Mouse (Mus musculus): ENCODE data around the gene 4933421I07Rik.

4933421I07Rik gene

DNA sequence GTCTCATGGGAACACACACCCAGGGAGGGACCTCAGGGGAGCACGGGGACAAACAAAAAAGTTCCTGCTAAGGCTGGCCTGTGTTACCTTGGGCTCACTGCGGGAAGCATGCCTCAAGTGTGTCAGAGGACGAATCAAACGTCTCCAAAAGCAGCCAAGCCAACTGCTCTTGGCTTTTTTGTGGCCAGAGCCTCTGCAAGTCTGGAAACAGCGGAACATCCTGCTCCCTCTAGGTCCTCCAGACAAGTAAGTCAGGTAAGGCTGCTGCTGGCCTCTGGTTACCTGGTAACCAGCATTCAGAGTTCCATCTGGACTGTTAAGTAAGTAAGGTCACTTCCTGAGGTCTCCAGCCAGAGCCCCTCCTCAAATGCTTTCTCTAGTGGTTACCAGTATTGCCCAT, at the start of gene 4933421I07Rik:
Gene 4933421I07Rik, minus strand, starts transcription at position 271 of the 400 bp plus-strand sequence.
- H3K27me3 ChIP-seq (ENCODE audit: insufficient read depth, low read length), result peaks cover 3% of the 10 kb centered on the region; the same call in 1 of the 2 replicates
- no peaks in the 10 kb centered on the region for H3K9me3 ChIP-seq (ENCODE audit: low read length)
- H3K4me1 ChIP-seq (replicated peaks; ENCODE audit: low read depth, low read length), result no peaks in the 10 kb centered on the region
- H3K36me3 ChIP-seq (ENCODE audit: insufficient read depth, low read length), result no peaks in the 10 kb centered on the region
- no peak within 1 kb of the TSS for H3K4me3 ChIP-seq (replicated peaks; ENCODE audit: low read length)
- TF ChIP-seq CTCF (conservative IDR thresholded peaks at IDR 0.05; ENCODE audit: low read length), result no peak
- no peak for TF ChIP-seq POU5F1 (IDR thresholded peaks at IDR 0.05; ENCODE audit: borderline replicate concordance, low read length)
- no peak for TF ChIP-seq NANOG (IDR thresholded peaks at IDR 0.05; ENCODE audit: borderline replicate concordance, low read length)

DNA sequence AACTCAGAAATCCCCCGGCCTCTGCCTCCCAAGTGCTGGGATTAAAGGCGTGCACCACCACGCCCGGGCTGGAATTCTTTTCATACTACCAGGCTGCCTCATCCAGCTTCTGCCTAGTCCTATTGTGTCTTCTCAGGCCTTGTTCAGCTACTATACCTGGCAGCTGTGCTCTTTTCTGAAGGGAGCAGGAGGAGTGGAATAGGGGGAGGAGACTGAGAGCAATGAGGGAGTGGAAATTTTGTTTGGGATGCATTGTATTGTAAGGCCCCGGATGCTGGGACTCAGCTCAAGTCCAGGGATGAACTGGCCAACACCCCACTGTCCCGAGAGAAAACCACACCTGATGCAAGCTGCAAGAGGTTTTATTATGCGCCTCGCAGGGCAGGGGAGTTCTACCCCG, 49.4 kb upstream of the 4933421I07Rik start:
- no peak for TF ChIP-seq NANOG (IDR thresholded peaks at IDR 0.05; ENCODE audit: borderline replicate concordance, low read length)
- Histone ChIP-seq H3K27me3 (ENCODE audit: insufficient read depth, low read length) (no peaks in the 10 kb centered on the region), H3K36me3 (ENCODE audit: insufficient read depth, low read length) (peaks cover 89% of the 10 kb centered on the region), H3K9me3 (ENCODE audit: low read length) (peaks cover 89% of the 10 kb centered on the region), H3K4me3 (replicated peaks; ENCODE audit: low read length) (no peak overlapping the region), H3K4me1 (replicated peaks; ENCODE audit: low read depth, low read length) (no peaks in the 10 kb centered on the region)

- no peak for TF ChIP-seq POU5F1 (IDR thresholded peaks at IDR 0.05; ENCODE audit: borderline replicate concordance, low read length)
- no peak for TF ChIP-seq CTCF (conservative IDR thresholded peaks at IDR 0.05; ENCODE audit: low read length)
- no peak for TF ChIP-seq NANOG (IDR thresholded peaks at IDR 0.05; ENCODE audit: borderline replicate concordance, low read length)
- peaks cover 81% of the 10 kb centered on the region for H3K36me3 ChIP-seq (ENCODE audit: insufficient read depth, low read length)
- H3K9me3 ChIP-seq (ENCODE audit: low read length), result peaks cover 97% of the 10 kb centered on the region
- H3K4me3 ChIP-seq (replicated peaks; ENCODE audit: low read length), result no peak overlapping the region
- H3K27me3 ChIP-seq (ENCODE audit: insufficient read depth, low read length), result no peaks in the 10 kb centered on the region
- H3K4me1 ChIP-seq (replicated peaks; ENCODE audit: low read depth, low read length), result no peaks in the 10 kb centered on the region
These were observed 48.3 kb upstream of the 4933421I07Rik start for GRCm38 (mm10) chr7:42496202-42496601.

DNA sequence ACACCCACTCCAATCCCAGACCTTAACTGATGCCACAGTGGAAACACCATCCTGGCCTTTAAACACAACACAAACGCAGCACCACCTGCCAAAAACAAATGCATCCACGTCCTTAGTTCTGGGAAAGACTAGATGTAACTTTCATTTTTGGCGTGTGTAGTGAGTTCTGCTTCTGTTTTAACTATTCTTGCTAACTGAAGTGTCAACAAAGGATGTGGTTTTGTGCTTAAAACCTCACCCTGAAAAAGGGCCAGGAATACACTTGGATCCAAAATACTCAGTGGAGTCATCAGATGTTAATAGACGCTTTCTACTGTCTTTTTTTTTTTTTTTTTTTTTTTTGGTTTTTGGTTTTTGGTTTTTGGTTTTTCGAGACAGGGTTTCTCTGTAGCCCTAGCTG, 42.9 kb upstream of the 4933421I07Rik start:
- TF ChIP-seq CTCF (conservative IDR thresholded peaks at IDR 0.05; ENCODE audit: low read length) (no peak), POU5F1 (IDR thresholded peaks at IDR 0.05; ENCODE audit: borderline replicate concordance, low read length) (no peak), NANOG (IDR thresholded peaks at IDR 0.05; ENCODE audit: borderline replicate concordance, low read length) (no peak)
- H3K4me1 ChIP-seq (replicated peaks; ENCODE audit: low read depth, low read length), result no peaks in the 10 kb centered on the region
- peaks cover 77% of the 10 kb centered on the region for H3K9me3 ChIP-seq (ENCODE audit: low read length)
- H3K36me3 ChIP-seq (ENCODE audit: insufficient read depth, low read length), result peaks cover 81% of the 10 kb centered on the region
- H3K27me3 ChIP-seq (ENCODE audit: insufficient read depth, low read length), result no peaks in the 10 kb centered on the region
- H3K4me3 ChIP-seq (replicated peaks; ENCODE audit: low read length), result no peak overlapping the region

GRCm38 (mm10) chr7:42490358-42490757, 42.4 kb upstream of the 4933421I07Rik start:
- Histone ChIP-seq H3K4me1 (replicated peaks; ENCODE audit: low read depth, low read length) (no peaks in the 10 kb centered on the region), H3K4me3 (replicated peaks; ENCODE audit: low read length) (no peak overlapping the region), H3K9me3 (ENCODE audit: low read length) (peaks cover 72% of the 10 kb centered on the region), H3K36me3 (ENCODE audit: insufficient read depth, low read length) (peaks cover 82% of the 10 kb centered on the region), H3K27me3 (ENCODE audit: insufficient read depth, low read length) (no peaks in the 10 kb centered on the region)
- TF ChIP-seq POU5F1 (IDR thresholded peaks at IDR 0.05; ENCODE audit: borderline replicate concordance, low read length) (no peak), NANOG (IDR thresholded peaks at IDR 0.05; ENCODE audit: borderline replicate concordance, low read length) (no peak)

GRCm38 (mm10) chr7:42454640-42455039, 6.7 kb upstream of the 4933421I07Rik start:
- H3K4me3 ChIP-seq (replicated peaks; ENCODE audit: low read length), result no peak overlapping the region
- TF ChIP-seq CTCF (conservative IDR thresholded peaks at IDR 0.05; ENCODE audit: low read length) (peak; percentile 54), POU5F1 (IDR thresholded peaks at IDR 0.05; ENCODE audit: borderline replicate concordance, low read length) (no peak), NANOG (IDR thresholded peaks at IDR 0.05; ENCODE audit: borderline replicate concordance, low read length) (no peak)
- H3K36me3 ChIP-seq (ENCODE audit: insufficient read depth, low read length), result no peaks in the 10 kb centered on the region
- no peaks in the 10 kb centered on the region for H3K9me3 ChIP-seq (ENCODE audit: low read length)
- H3K4me1 ChIP-seq (replicated peaks; ENCODE audit: low read depth, low read length), result no peaks in the 10 kb centered on the region
- H3K27me3 ChIP-seq (ENCODE audit: insufficient read depth, low read length), result no peaks in the 10 kb centered on the region

DNA sequence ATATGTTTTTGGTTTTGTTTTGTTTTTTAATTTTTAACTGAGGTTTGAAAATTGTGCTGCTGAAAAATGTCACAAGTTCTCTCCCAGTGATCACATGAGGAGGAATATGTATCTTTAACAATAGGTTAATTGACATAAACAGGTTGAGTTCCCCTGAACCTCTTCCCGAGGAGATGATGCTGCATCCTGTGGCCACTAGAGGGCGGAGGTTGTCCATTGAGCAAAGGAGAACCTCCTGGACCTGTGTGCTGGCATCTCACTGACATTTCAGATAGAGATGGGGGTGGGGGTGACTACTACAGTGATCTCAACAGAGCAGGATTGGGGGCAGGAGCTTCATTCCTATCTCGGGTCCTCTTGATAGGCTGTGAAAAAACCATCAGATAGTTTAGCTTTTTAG, 2.7 kb upstream of the 4933421I07Rik start:
- H3K4me3 ChIP-seq (replicated peaks; ENCODE audit: low read length), result no peak overlapping the region
- TF ChIP-seq NANOG (IDR thresholded peaks at IDR 0.05; ENCODE audit: borderline replicate concordance, low read length), result no peak
- TF ChIP-seq POU5F1 (IDR thresholded peaks at IDR 0.05; ENCODE audit: borderline replicate concordance, low read length), result no peak
- TF ChIP-seq CTCF (conservative IDR thresholded peaks at IDR 0.05; ENCODE audit: low read length), result peak; percentile 86
- H3K36me3 ChIP-seq (ENCODE audit: insufficient read depth, low read length), result no peaks in the 10 kb centered on the region
- no peaks in the 10 kb centered on the region for H3K4me1 ChIP-seq (replicated peaks; ENCODE audit: low read depth, low read length)
- H3K9me3 ChIP-seq (ENCODE audit: low read length), result no peaks in the 10 kb centered on the region
- H3K27me3 ChIP-seq (ENCODE audit: insufficient read depth, low read length), result peaks cover 3% of the 10 kb centered on the region; the same call in 1 of the 2 replicates

DNA sequence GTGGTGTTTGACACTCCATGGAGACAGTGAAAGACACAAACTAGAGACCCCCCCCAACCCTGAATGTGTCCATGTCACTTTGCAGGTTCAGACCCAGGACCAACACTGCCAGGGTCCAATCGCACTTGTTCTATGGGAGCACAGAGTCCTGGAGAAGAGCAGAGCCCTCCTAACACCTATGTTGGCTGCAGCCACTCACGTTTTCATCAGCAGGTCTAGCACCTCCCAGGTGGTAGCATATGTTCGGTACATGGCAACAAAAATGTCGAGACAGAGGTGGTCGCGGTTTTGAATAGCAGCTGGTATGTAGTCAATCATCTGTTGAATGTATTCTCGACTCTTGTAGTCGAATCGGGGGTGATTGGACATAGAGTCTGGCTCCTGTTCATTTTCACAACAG, 568 bp downstream of the 4933421I07Rik start:
- TF ChIP-seq NANOG (IDR thresholded peaks at IDR 0.05; ENCODE audit: borderline replicate concordance, low read length), result no peak
- TF ChIP-seq POU5F1 (IDR thresholded peaks at IDR 0.05; ENCODE audit: borderline replicate concordance, low read length), result no peak
- TF ChIP-seq CTCF (conservative IDR thresholded peaks at IDR 0.05; ENCODE audit: low read length), result no peak
- Histone ChIP-seq H3K27me3 (ENCODE audit: insufficient read depth, low read length) (peaks cover 3% of the 10 kb centered on the region; the same call in 1 of the 2 replicates), H3K9me3 (ENCODE audit: low read length) (no peaks in the 10 kb centered on the region), H3K4me3 (replicated peaks; ENCODE audit: low read length) (no peak overlapping the region), H3K36me3 (ENCODE audit: insufficient read depth, low read length) (no peaks in the 10 kb centered on the region), H3K4me1 (replicated peaks; ENCODE audit: low read depth, low read length) (no peaks in the 10 kb centered on the region)

Measured in E14TG2a.4 (cell line).